Mouse (Mus musculus): ENCODE measurements around the gene Gabrr2. TPM values are rescaled to one million over a fixed set of nuclear protein-coding genes. Genes with fewer than 3 reads are reported as not detected.
A peak's percentile ranks its signal among the peaks of the same experiment; 100 is the strongest.

Gene Gabrr2
- 10 to 100 TPM; 19.2 to 51.0 TPM for total RNA-seq (2021)
- long read RNA-seq, experiment 1, transcript Gabrr2-202 (9 exons, 1,933 nt) = major isoform, 94 of 110 reads
- long read RNA-seq, experiment 1, partial matches to known transcripts = 2 of 110 reads
- long read RNA-seq, experiment 1, other reads (novel, unspliced or antisense) = 14 of 110 reads
- long read RNA-seq, experiment 2, transcript Gabrr2-202 (9 exons, 1,933 nt) = major isoform, 74 of 84 reads
- long read RNA-seq, experiment 2, partial matches to known transcripts = 2 of 84 reads
- long read RNA-seq, experiment 2, other reads (novel, unspliced or antisense) = 8 of 84 reads

GRCm38 (mm10) chr4:33062981-33063380 is at the start of gene Gabrr2:
Gabrr2 (plus strand) TSS chr4:33062999.
- DNase-seq = peak; percentile 63

GRCm38 (mm10) chr4:33018361-33018999 is 44.3 kb upstream of the Gabrr2 start:
- DNase-seq = peak; percentile 76
- intact Hi-C loops (cut with DNase I; ENCODE audit: low total_unique reads) = loop anchor here (10.0 kb wide), 1 partner anchor 264 kb away; no protein-coding TSS in a partner anchor

More at GRCm38 (mm10) chr4:33062981-33063380, at the start of gene Gabrr2:
- intact Hi-C loops (cut with DNase I; ENCODE audit: low total_unique reads) = no loop called here

GRCm38 (mm10) chr4:33024420-33024819 is 38.4 kb upstream of the Gabrr2 start:
- intact Hi-C loops (cut with DNase I; ENCODE audit: low total_unique reads) = loop anchor here (10.0 kb wide), 1 partner anchor 90 kb away; no protein-coding TSS in a partner anchor
- no peak for DNase-seq

- no peak for DNase-seq
- intact Hi-C loops (cut with DNase I; ENCODE audit: low total_unique reads) = loop anchor here (10.0 kb wide), 1 partner anchor 86 kb away; no protein-coding TSS in a partner anchor
These were observed 33.7 kb upstream of the Gabrr2 start for GRCm38 (mm10) chr4:33029104-33029503.

GRCm38 (mm10) chr4:33030264-33031194 is 32.3 kb upstream of the Gabrr2 start:
- intact Hi-C loops (cut with DNase I; ENCODE audit: low total_unique reads) = no loop called here
- peak; percentile 41 for DNase-seq

- intact Hi-C loops (cut with DNase I; ENCODE audit: low total_unique reads) = no loop called here
- peak; percentile 93 for DNase-seq
These were observed 31.4 kb upstream of the Gabrr2 start, which contains the start of gene Ube2j1 for GRCm38 (mm10) chr4:33031195-33031960. Ube2j1 (plus strand) TSS chr4:33031416.

- intact Hi-C loops (cut with DNase I; ENCODE audit: low total_unique reads) = no loop called here
- no peak for DNase-seq
These were observed 30.8 kb upstream of the Gabrr2 start for GRCm38 (mm10) chr4:33032045-33032444.

- no peak for DNase-seq
- intact Hi-C loops (cut with DNase I; ENCODE audit: low total_unique reads) = no loop called here
These were observed 29.3 kb upstream of the Gabrr2 start for GRCm38 (mm10) chr4:33033515-33033914.

- intact Hi-C loops (cut with DNase I; ENCODE audit: low total_unique reads) = no loop called here
- DNase-seq = no peak
These were observed 23.0 kb upstream of the Gabrr2 start for GRCm38 (mm10) chr4:33039826-33040225.

GRCm38 (mm10) chr4:33049601-33050000 is 13.2 kb upstream of the Gabrr2 start:
- no peak for DNase-seq
- intact Hi-C loops (cut with DNase I; ENCODE audit: low total_unique reads) = no loop called here

GRCm38 (mm10) chr4:33052055-33052454 is 10.7 kb upstream of the Gabrr2 start:
- DNase-seq = no peak
- intact Hi-C loops (cut with DNase I; ENCODE audit: low total_unique reads) = no loop called here

- intact Hi-C loops (cut with DNase I; ENCODE audit: low total_unique reads) = no loop called here
- DNase-seq = no peak
These were observed 10.1 kb upstream of the Gabrr2 start for GRCm38 (mm10) chr4:33052650-33053049.

- intact Hi-C loops (cut with DNase I; ENCODE audit: low total_unique reads) = no loop called here
- no peak for DNase-seq
These were observed 8.4 kb upstream of the Gabrr2 start for GRCm38 (mm10) chr4:33054426-33054825.

- intact Hi-C loops (cut with DNase I; ENCODE audit: low total_unique reads) = no loop called here
- no peak for DNase-seq
These were observed 6.5 kb upstream of the Gabrr2 start for GRCm38 (mm10) chr4:33056317-33056716.

- intact Hi-C loops (cut with DNase I; ENCODE audit: low total_unique reads) = no loop called here
- DNase-seq = peak; percentile 81
These were observed 4.7 kb upstream of the Gabrr2 start for GRCm38 (mm10) chr4:33057890-33058687.

GRCm38 (mm10) chr4:33061158-33061557 is 1.6 kb upstream of the Gabrr2 start:
- intact Hi-C loops (cut with DNase I; ENCODE audit: low total_unique reads) = no loop called here
- no peak for DNase-seq

- DNase-seq = no peak
- intact Hi-C loops (cut with DNase I; ENCODE audit: low total_unique reads) = no loop called here
These were observed 2.2 kb downstream of the Gabrr2 start for GRCm38 (mm10) chr4:33064986-33065385.

GRCm38 (mm10) chr4:33066223-33066960 is 3.6 kb downstream of the Gabrr2 start:
- DNase-seq = no peak
- intact Hi-C loops (cut with DNase I; ENCODE audit: low total_unique reads) = no loop called here

Data from gastrocnemius, postnatal 14 days (tissue).